Mouse (Mus musculus): ENCODE results near the gene Nos1. TPM values are rescaled to one million over a fixed set of nuclear protein-coding genes. Genes with fewer than 3 reads are reported as not detected.

Gene Nos1
- polyA plus RNA-seq (2017; shearing (Covaris generic)) = under 1 TPM; 0.10 to 0.13 TPM

GRCm38 (mm10) chr5:117780681-117781080, at the start of gene Nos1:
Gene Nos1, plus strand, starts transcription at chr5:117781032.

GRCm38 (mm10) chr5:117976657-117977500, 196.0 kb downstream of the Nos1 start, which contains the start of gene Fbxo21:
Gene Fbxo21, plus strand, starts transcription at chr5:117976730.

Other genes starting within 250 kb of the Nos1 start
- 10 to 100 TPM; 21.7 to 29.4 TPM for gene Fbxo21, start 195.7 kb downstream of the Nos1 start, polyA plus RNA-seq (2017; shearing (Covaris generic))
- gene Tesc, start 246.7 kb downstream of the Nos1 start, polyA plus RNA-seq (2017; shearing (Covaris generic)) = 100 to 1,000 TPM in 1 of 2 experiments, 10 to 100 TPM in 1; 78.4 to 100 TPM

All from activated CD4-positive, CD25-positive, alpha-beta regulatory T cell (primary cell).